ENCODE assay signal across 21 mouse cellular contexts in the genomic region with DNA sequence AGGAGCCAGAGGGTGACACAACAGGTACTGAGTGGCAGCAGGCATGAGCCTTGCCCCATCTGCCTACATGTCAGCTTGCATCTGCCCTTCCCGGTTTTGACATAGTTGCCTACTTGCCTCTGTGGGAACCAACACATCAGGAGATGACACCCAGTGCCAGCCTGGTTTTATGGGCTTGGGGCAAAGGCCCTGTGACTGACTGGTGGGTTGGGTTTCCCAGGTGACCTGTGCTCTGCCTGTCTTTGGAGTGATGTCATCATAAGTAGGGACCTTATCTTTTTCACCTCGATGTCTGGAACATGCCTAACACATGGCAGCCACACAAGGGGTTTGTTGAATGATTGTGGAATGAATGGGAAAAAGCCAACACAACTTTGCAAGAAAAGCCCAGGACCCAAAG.
"Had no signal": no experiment of that assay in that cellular context is flagged by ENCODE, and none has a peak within 500 bp of the region (broad histone marks: within the 10 kb centered on the region; RNA-seq: fewer than 3 reads in every experiment).

No protein-coding gene starts in this region.

- H3K36me3 ChIP-seq: lung, embryonic 15.5 days; midbrain, embryonic 13.5 days; midbrain, embryonic 15.5 days; neural tube, embryonic 12.5 days; stomach, embryonic 15.5 days had no signal

- H3K27me3 ChIP-seq: lung, embryonic 15.5 days; midbrain, embryonic 13.5 days; midbrain, embryonic 15.5 days; neural tube, embryonic 12.5 days; stomach, embryonic 15.5 days had no signal

- H3K27ac ChIP-seq: lung, embryonic 15.5 days; macrophage; midbrain, embryonic 13.5 days; midbrain, embryonic 15.5 days; neural tube, embryonic 12.5 days; stomach, embryonic 15.5 days; stomach, postnatal 0 days had no signal

- H3K4me2 ChIP-seq: lung, embryonic 15.5 days; midbrain, embryonic 11.5 days; midbrain, embryonic 13.5 days; midbrain, embryonic 15.5 days; neural tube, embryonic 12.5 days; stomach, embryonic 15.5 days had no signal

- H3K4me3 ChIP-seq: lung, embryonic 15.5 days; megakaryocyte, embryonic 14.5 days; midbrain, embryonic 13.5 days; midbrain, embryonic 15.5 days; neural tube, embryonic 12.5 days; stomach, embryonic 15.5 days had no signal

- H3K9ac ChIP-seq: liver, postnatal 0 days; lung, embryonic 15.5 days; midbrain, embryonic 13.5 days; midbrain, embryonic 15.5 days; neural tube, embryonic 12.5 days; stomach, embryonic 15.5 days had no signal

- H3K9me3 ChIP-seq: lung, embryonic 15.5 days; midbrain, embryonic 13.5 days; midbrain, embryonic 15.5 days; neural tube, embryonic 12.5 days; stomach, embryonic 15.5 days had no signal

- DNase-seq: liver, postnatal 0 days; lung, adult 2 months; lung, postnatal 14 days; lung, postnatal 36 days; retina, postnatal 1 day; right cerebral cortex, adult 18-20 months; right cerebral cortex, postnatal 25 days; right cerebral cortex, postnatal 4 days; thymus, adult 2 months; thymus, postnatal 25 days; thymus, postnatal 4 days had no signal

- H3K4me1 ChIP-seq: lung, embryonic 15.5 days; megakaryocyte, embryonic 14.5 days; midbrain, embryonic 13.5 days; midbrain, embryonic 15.5 days; neural tube, embryonic 12.5 days; stomach, embryonic 15.5 days had no signal

- ATAC-seq: liver, postnatal 0 days; lung, postnatal 0 days; midbrain, embryonic 13.5 days; midbrain, embryonic 15.5 days had no signal
